Mouse (Mus musculus): Measurements from ENCODE around the gene Cnot10. TPM values are rescaled to one million over a fixed set of nuclear protein-coding genes. Genes with fewer than 3 reads are reported as not detected.

The Cnot10 gene
- polyA plus RNA-seq, 1 experiment from 2014 or later, result 81.9 TPM

GRCm38 (mm10) chr9:114578646-114579045 lies 61.3 kb downstream of the Cnot10 start:
- Histone ChIP-seq H3K27ac (peak overlapping the region; percentile 73), H3K9me3 (no peaks in the 10 kb centered on the region), H3K4me3 (replicated peaks) (no peak overlapping the region), H3K27me3 (no peaks in the 10 kb centered on the region), H3K36me3 (no peaks in the 10 kb centered on the region), H3K4me1 (replicated peaks) (peaks cover 14% of the 10 kb centered on the region), H3K4me2 (peak overlapping the region; percentile 20), H3K9ac (replicated peaks) (no peak overlapping the region)
- ATAC-seq (ENCODE audit: insufficient number of reproducible peaks, insufficient read depth, low FRiP score, low TSS enrichment, low read depth), result no peak
- 47% methylated on average over 11 of the region's 11 CpGs for WGBS

GRCm38 (mm10) chr9:114576001-114576400 lies 64.0 kb downstream of the Cnot10 start:
- no peak overlapping the region for H3K4me2 ChIP-seq
- H3K4me3 ChIP-seq (replicated peaks), result no peak overlapping the region
- no peaks in the 10 kb centered on the region for H3K36me3 ChIP-seq
- no peaks in the 10 kb centered on the region for H3K9me3 ChIP-seq
- no peak overlapping the region for H3K27ac ChIP-seq
- WGBS, result 88% methylated on average over 1 of the region's 1 CpGs
- ATAC-seq (ENCODE audit: insufficient number of reproducible peaks, insufficient read depth, low FRiP score, low TSS enrichment, low read depth), result no peak
- no peaks in the 10 kb centered on the region for H3K27me3 ChIP-seq
- H3K4me1 ChIP-seq (replicated peaks), result peaks cover 14% of the 10 kb centered on the region
- no peak overlapping the region for H3K9ac ChIP-seq (replicated peaks)

- Histone ChIP-seq H3K36me3 (no peaks in the 10 kb centered on the region), H3K9me3 (no peaks in the 10 kb centered on the region), H3K27me3 (no peaks in the 10 kb centered on the region), H3K27ac (no peak overlapping the region), H3K4me1 (replicated peaks) (peaks cover 5% of the 10 kb centered on the region; the same call in 1 of the 2 replicates), H3K4me3 (replicated peaks) (no peak overlapping the region), H3K9ac (replicated peaks) (no peak overlapping the region), H3K4me2 (no peak overlapping the region)
- ATAC-seq (ENCODE audit: insufficient number of reproducible peaks, insufficient read depth, low FRiP score, low TSS enrichment, low read depth), result no peak
- WGBS, result 68% methylated on average over 5 of the region's 5 CpGs
Observed at GRCm38 (mm10) chr9:114573528-114573927, 66.5 kb downstream of the Cnot10 start.

DNA sequence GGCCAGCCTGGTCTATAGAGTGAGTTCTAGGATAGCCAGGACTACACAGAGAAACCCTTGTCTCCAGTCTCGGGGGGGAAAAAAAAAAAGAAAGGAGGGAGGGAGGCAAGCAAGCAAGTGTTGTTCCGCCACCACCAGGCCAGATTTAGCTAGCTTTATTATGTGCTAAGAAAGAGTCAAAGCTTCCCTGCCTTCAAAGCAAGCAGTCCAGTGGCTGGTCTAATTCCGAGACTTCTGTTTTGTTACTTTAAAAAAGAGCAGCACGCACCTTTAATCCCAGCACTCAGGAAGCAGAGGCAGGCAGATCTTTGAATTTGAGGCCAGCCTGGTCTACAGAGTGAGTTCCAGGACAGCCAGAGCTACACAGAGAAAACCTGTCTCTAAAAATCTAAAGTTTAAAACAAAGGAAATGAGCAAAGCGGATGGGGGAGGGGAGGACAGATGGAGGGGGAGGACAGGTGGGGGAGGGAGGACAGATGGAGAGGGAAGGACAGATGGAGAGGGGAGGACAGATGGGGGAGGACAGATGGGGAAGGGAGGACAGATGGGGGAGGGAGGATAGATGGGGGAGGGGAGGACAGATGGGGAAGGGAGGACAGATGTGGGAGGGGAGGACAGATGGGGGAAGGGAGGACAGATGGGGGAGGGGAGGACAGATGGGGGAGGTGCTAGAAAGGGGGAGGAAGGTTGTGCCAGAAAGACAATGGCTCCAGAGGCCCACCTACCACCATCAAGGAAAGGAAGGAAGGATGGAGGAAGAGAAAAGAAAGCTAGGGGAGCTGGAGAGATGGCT lies 71.1 kb downstream of the Cnot10 start:
- Histone ChIP-seq H3K36me3 (no peaks in the 10 kb centered on the region), H3K27me3 (no peaks in the 10 kb centered on the region), H3K4me2 (no peak overlapping the region), H3K4me1 (replicated peaks) (peaks cover 8% of the 10 kb centered on the region), H3K9ac (replicated peaks) (no peak overlapping the region), H3K9me3 (no peaks in the 10 kb centered on the region), H3K27ac (no peak overlapping the region), H3K4me3 (replicated peaks) (no peak overlapping the region)
- ATAC-seq (ENCODE audit: insufficient number of reproducible peaks, insufficient read depth, low FRiP score, low TSS enrichment, low read depth), result no peak
- 84% methylated on average over 5 of the region's 5 CpGs for WGBS

GRCm38 (mm10) chr9:114564667-114565066 lies 75.3 kb downstream of the Cnot10 start:
- Histone ChIP-seq H3K27me3 (no peaks in the 10 kb centered on the region; the same call in 1 of the 2 replicates), H3K4me3 (replicated peaks) (peak overlapping the region; percentile 72), H3K9me3 (no peaks in the 10 kb centered on the region), H3K4me1 (replicated peaks) (peaks cover 34% of the 10 kb centered on the region), H3K36me3 (no peaks in the 10 kb centered on the region), H3K9ac (replicated peaks) (peak overlapping the region; percentile 89), H3K27ac (peak overlapping the region; percentile 96), H3K4me2 (peak overlapping the region; percentile 91)
- under 1% methylated on average over 10 of the region's 10 CpGs for WGBS
- peak; percentile 18; the same call in 1 of the 2 replicates for ATAC-seq (ENCODE audit: insufficient number of reproducible peaks, insufficient read depth, low FRiP score, low TSS enrichment, low read depth)

DNA sequence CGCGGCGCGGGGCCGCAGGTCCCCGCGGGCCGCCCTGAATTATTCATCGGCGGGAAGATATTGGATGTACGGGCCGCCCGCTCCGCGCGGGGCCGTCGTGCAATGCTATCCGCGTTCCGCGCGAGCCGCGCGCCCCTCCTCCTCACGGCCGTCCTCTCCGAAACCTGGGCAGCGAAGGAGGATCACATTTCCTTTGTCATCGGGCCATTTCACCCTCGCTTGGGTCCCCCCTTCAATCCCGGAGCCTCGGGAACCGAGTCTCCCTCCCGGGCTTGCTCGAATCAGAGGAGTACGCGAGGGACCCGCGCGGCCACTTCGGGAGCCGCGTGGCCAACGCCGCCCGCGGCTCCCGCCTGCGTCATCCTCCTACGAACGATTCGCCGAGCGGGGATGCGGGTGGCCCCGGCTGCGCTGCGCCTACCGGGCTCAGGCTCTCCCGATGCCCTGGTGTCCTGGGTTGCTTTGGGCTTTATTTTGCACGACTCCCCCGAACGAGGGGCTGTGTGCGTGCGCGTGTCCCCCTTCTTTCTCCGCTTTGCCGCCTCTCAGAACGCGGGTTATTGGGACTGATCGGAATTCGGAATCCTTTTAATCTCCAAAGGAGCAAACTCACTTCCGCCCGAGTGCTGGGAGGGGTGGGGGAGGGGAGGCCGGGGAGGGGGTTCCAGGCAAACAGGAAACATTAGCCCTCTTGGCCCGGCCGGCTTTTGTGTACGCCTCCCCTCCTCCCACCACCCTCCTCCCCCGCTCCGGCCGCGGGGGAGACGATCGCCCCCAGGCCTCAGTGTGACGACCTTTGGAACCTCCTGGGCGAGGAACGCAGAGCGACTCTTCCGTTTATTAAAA lies 76.0 kb downstream of the Cnot10 start, which contains the start of gene Trim71:
Trim71 (minus strand) TSS at position 609 of the 846 bp plus-strand sequence.
- under 1% methylated on average over 79 of the region's 91 CpGs for WGBS
- Histone ChIP-seq H3K36me3 (no peaks in the 10 kb centered on the region), H3K4me3 (replicated peaks) (peak within 1 kb of the TSS; percentile 72), H3K27ac (peak within 1 kb of the TSS; percentile 96), H3K4me2 (peak within 1 kb of the TSS; percentile 91), H3K9me3 (no peaks in the 10 kb centered on the region), H3K9ac (replicated peaks) (peak within 1 kb of the TSS; percentile 89), H3K27me3 (no peaks in the 10 kb centered on the region; the same call in 1 of the 2 replicates), H3K4me1 (replicated peaks) (peaks cover 40% of the 10 kb centered on the region)
- ATAC-seq (ENCODE audit: insufficient number of reproducible peaks, insufficient read depth, low FRiP score, low TSS enrichment, low read depth), result peak; percentile 38

GRCm38 (mm10) chr9:114562919-114563751 lies 76.8 kb downstream of the Cnot10 start:
- WGBS, result under 1% methylated on average over 112 of the region's 122 CpGs
- H3K9me3 ChIP-seq, result no peaks in the 10 kb centered on the region
- H3K4me3 ChIP-seq (replicated peaks), result peak overlapping the region; percentile 72
- no peak for ATAC-seq (ENCODE audit: insufficient number of reproducible peaks, insufficient read depth, low FRiP score, low TSS enrichment, low read depth)
- peak overlapping the region; percentile 96 for H3K27ac ChIP-seq
- H3K9ac ChIP-seq (replicated peaks), result peak overlapping the region; percentile 89
- no peaks in the 10 kb centered on the region for H3K36me3 ChIP-seq
- H3K4me2 ChIP-seq, result peak overlapping the region; percentile 91
- no peaks in the 10 kb centered on the region; the same call in none of the 2 replicates for H3K27me3 ChIP-seq
- H3K4me1 ChIP-seq (replicated peaks), result peaks cover 46% of the 10 kb centered on the region

DNA sequence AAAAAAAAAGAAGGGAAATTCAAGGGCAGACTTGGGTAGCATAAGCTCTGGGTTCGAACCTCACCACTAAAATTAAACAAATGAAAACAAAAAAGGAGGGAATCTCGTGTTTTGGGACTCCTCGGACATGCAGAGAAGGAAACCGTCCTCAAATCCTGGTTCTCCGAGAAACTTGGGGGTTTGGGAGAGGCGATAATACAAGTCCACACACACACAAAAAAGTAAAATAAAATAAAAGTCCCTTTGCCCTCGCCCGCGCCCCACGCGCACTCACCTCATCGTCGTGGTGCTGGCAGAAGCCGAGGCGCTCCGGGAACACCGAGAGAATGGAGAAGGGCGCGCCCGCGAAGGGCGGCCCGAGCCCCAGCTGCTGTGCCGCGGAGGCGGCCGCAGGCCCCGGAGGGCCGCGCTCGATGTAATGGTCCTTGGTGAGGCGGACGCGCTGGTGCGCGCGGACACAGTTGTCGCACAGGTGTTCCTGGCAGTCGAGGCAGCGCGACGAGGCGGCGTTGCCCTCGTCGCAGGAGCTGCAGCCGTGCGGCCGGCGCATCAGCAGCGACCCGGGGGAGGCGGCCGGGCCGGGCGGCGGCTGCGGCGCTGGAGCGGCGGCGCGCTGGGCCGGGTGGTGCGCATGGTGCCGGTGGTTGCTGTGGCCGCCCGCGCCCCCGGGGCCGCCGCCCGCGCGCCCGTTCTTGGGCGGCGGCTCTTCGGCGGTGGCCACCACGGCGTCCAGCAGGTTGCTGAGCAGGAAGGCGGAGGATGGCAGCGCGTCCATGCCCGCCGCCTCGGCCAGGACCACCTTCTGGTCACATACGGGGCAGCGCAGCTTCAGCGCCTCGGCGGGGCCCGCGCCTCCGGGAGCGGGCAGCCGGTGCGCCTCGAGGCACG lies 77.7 kb downstream of the Cnot10 start:
- peak overlapping the region; percentile 96 for H3K27ac ChIP-seq
- under 1% methylated on average over 101 of the region's 101 CpGs for WGBS
- no peak for ATAC-seq (ENCODE audit: insufficient number of reproducible peaks, insufficient read depth, low FRiP score, low TSS enrichment, low read depth)
- H3K4me3 ChIP-seq (replicated peaks), result peak overlapping the region; percentile 72
- peak overlapping the region; percentile 89 for H3K9ac ChIP-seq (replicated peaks)
- H3K4me2 ChIP-seq, result peak overlapping the region; percentile 91
- H3K4me1 ChIP-seq (replicated peaks), result peaks cover 49% of the 10 kb centered on the region
- no peaks in the 10 kb centered on the region; the same call in none of the 2 replicates for H3K27me3 ChIP-seq
- no peaks in the 10 kb centered on the region for H3K9me3 ChIP-seq
- H3K36me3 ChIP-seq, result no peaks in the 10 kb centered on the region

DNA sequence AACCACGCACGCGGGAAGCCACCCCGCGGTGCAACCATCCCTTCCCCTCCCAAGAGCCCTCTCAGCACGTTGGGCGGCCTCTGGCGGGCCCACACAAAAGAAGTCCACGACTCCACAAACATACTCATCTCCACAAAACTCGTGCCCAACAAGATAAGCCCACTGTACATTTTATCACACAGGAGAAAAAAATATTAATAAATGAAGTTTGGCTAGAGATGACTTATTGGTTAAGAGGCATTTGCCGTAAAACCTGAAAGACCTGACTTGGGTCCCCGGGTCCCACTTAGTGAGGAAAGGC lies 78.4 kb downstream of the Cnot10 start:
- H3K27ac ChIP-seq, result no peak overlapping the region
- 0% methylated on average over 12 of the region's 12 CpGs for WGBS
- H3K9ac ChIP-seq (replicated peaks), result peak overlapping the region; percentile 89
- no peaks in the 10 kb centered on the region; the same call in none of the 2 replicates for H3K27me3 ChIP-seq
- peak overlapping the region; percentile 72 for H3K4me3 ChIP-seq (replicated peaks)
- no peak for ATAC-seq (ENCODE audit: insufficient number of reproducible peaks, insufficient read depth, low FRiP score, low TSS enrichment, low read depth)
- H3K36me3 ChIP-seq, result no peaks in the 10 kb centered on the region
- H3K9me3 ChIP-seq, result no peaks in the 10 kb centered on the region
- H3K4me2 ChIP-seq, result peak overlapping the region; percentile 91
- H3K4me1 ChIP-seq (replicated peaks), result peaks cover 49% of the 10 kb centered on the region

Data from limb, embryonic 12.5 days (tissue).